Mouse (Mus musculus) heart, adult 18-20 months (tissue): ENCODE measurements around the gene Ceacam16. TPM values are rescaled to one million over a fixed set of nuclear protein-coding genes. Genes with fewer than 3 reads are reported as not detected.

Source experiments
- DNase-seq, 2 experiments: peaks; one replicate each; pipeline ENCODE4 v3.0.0; 2021 to 2022; ENCODE audit warnings: mixed read lengths in 1 of 2
- long read RNA-seq, 2 experiments: library from polyadenylated mRNA; stranded (forward); transcript quantifications; one replicate each; pipeline ENCODE4 v2.0.0; 2021
- total RNA-seq, 2 experiments: library from RNA; stranded (reverse); gene quantifications; 2 replicates each; pipeline ENCODE4 v1.2.3; 2021

Gene Ceacam16
- total RNA-seq, result not detected
- long read RNA-seq, experiment 1, result 0 reads
- long read RNA-seq, experiment 2, result 0 reads

DNA sequence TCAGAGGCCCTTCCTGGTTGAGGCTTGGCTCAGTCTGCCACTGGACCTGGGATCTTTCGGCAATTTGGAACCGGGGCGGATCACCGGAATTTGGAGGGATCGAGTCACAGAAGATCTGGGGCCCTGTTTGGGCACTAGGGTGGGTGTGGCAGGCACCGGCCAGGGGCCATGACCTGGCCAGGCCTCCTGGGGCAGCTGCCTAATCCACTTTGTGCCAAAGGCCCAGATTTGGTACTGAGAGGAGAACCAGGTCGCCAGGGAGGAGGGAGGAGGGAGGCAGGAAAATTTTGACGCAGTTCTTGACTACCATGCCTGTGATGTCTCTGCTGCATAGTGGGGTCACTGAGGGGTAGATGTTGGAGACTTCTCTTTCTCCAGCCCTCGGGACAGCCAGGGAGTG is at the start of gene Ceacam16:
Gene Ceacam16, minus strand, starts transcription at position 101 of the 400 bp plus-strand sequence.
- no peak for DNase-seq

GRCm38 (mm10) chr7:19910421-19911291 is 49.6 kb upstream of the Ceacam16 start:
- DNase-seq, result peak; percentile 80 to 92

DNA sequence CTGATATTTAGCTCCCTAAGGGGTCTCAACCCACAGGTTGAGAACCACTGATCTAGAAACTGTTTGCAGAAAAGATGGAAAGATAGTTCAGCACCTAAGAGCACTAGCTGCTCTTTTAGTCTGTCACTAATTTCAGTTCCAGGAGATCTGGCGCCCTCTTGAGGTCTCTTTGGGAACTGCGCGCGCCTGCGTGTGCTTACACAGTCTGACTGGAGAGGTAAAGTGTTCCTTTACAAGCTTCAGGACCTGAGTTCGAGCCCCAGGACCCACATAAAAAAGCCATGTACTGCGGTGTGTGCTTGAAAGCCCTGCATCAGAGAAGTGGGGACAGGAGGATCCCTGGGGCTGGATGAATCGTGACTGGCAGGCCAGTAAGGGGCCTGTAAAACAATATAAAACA is 28.8 kb upstream of the Ceacam16 start:
- DNase-seq, result peak; percentile 23 to 74

GRCm38 (mm10) chr7:19887849-19888248 is 26.8 kb upstream of the Ceacam16 start, which contains the start of gene Ceacam19:
Ceacam19 (minus strand) TSS chr7:19887965.
- DNase-seq, result no peak

- DNase-seq, result no peak
These were observed 19.7 kb upstream of the Ceacam16 start for GRCm38 (mm10) chr7:19880754-19881153.

DNA sequence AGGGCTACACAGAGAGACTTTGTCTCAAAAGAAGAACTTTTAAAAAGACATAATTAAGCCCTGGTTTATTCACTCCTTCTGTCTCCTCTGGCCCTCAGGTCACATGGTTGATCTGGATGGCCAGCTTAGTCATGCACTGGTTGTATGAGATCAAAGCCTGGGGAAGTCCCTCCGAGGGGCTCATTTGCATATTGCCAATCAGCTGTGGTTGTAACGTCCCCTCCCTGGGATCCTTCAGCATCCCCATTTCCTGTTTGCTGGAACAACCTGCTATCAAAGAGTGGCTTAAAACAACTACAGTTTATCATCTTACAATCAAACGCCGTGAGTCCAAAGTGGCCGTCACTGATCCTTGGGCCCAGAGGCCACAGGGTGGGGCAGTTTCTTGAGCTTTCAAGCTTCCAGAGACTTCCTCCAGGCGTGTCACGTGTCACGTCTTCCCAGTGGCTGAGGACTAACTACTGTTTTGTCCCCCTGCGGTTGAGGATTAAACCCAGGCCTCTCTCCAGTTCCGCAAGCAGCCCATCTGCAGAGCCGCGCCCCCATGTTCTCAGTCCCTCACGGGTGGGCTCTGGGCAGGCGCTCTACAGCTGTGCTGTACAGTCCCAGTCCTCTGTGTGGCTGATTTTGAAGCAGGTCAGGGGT is 15.8 kb upstream of the Ceacam16 start:
- DNase-seq, result peak in 1 of 2 experiments; percentile 29

GRCm38 (mm10) chr7:19875948-19876682 is 15.0 kb upstream of the Ceacam16 start:
- peak; percentile 48 to 75 for DNase-seq

- DNase-seq, result peak in 1 of 2 experiments; percentile 72
These were observed 11.0 kb upstream of the Ceacam16 start for GRCm38 (mm10) chr7:19871943-19872601.

DNA sequence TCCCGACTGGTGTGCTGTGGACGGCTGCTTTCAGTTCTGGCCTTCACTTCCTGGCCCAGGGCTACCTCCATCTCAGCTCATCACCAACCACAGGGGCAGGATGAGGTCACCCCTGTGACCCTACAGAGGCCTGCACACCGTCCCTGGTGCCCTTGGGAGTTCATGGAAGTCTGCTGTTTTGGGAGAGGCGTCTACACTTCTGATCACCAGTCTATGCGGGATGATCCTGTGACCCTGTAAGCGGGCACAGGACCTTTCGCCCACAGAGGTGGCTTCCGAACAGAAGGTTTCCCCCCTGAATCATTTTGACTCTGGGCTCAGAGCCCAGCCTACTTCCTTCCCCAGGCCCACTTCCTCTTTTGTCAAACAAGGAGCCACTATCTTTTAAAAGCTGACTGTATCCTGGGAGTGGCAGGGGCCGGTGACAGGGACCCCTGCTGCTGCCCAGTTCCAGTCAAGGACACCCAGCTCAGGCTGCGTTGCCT is 10.1 kb upstream of the Ceacam16 start:
- peak; percentile 53 to 74 for DNase-seq

DNA sequence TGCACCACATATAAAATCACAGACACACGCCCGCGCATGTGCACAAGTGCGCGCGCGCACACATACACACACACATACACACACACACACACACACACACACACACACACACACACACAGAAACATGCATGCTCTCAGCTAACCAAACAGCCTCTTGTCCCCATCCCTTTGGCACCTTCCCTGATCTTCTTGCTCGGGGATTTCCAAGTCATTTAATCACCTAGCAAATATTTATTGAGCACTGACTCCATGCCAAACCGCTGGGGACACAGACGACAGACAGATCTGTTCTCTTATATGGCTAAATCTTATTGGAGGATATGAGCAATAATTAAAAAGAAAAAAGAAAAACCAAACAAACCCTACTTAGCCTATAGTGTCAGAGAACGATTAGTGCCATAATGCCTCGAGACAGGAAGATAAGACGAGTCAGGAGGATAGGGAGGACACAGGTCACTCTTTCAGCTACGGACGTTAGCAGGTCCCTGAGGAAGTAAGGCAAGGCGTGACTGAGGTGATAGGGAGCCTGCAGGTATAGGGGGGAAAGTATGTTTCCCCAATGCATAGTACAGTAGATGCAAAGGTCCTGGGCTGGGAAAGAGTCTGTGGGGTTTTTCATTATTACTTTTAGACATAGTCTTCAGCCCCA is 6.8 kb upstream of the Ceacam16 start:
- no peak for DNase-seq

DNA sequence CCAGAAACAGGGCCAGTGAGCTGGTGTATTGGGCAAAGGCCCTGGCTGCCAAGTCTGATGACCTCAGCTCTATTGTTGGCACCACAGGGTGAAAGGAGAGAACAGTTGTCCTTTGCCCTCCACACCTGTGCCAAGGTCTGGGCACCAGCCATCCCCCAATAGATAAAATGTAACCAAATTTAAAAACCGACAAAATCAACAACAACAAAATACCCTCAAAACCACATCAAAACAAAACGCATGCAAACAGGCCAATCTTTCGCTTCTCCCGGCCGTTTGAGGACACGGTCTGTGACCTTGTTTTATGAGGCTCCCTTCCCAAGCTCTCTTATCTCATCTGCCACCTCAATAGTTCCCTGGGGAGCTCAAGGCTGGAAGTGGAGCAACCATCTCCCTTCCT is 5.4 kb upstream of the Ceacam16 start:
- DNase-seq, result peak; percentile 59 to 65

DNA sequence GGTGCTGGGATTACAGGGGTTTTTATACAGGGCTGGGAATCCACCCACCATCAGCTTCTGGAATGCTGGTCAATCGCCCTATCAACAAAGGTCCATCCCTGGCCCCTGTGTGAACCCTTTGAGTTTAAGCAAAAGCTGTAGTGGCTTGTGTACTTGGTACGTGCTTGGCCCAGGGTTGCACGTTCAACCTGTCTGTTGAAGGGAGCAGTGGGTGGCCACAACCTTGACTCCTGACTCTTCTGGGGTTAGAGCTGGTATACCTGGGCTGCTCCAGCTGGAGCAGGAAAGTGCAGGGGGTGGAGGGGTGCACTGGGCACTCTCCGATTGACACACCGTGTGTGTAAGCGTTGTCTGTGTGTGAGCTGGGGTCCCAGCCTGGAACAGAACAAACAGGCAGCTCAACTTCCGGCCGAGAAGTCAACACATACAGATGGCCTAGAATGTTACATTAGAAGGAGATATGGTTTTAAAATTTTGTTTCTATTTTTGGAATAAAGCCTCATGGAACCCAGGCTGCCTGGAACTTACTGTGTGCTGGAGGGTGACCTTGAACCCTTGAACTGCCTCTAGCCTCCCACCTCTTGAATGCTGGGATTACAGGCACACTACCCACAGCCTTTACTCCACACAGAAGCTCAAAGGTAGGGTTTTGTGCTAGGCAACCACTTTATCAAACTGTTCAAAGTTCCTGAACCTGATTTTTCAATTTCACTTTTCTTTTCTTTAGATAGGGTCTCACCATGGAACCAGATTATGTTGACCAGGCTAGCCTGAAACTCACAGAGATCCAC is 4.3 kb upstream of the Ceacam16 start:
- no peak for DNase-seq

- peak; percentile 68 for DNase-seq
These were observed 3.1 kb upstream of the Ceacam16 start for GRCm38 (mm10) chr7:19864241-19864640.

DNA sequence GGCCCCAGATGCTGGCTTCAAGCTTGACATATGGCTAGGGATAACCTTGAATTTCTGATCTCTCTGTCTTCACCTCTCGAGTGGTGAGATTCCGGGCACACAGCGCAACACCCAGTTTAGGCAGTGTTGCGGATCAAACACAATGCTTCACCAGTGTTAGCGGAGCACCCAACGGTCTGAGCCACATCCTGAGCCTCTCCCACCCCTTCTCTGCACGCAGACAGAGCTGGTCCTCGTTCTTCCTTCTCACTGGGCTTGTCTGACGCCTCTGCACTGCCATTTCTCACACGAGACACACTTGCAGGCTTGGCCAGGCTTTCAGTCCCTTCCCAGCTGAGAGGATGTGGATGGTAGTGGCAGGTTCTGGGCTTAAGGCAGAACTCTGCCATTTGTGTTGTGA is 1.4 kb downstream of the Ceacam16 start:
- no peak for DNase-seq

GRCm38 (mm10) chr7:19856283-19856682 is 4.8 kb downstream of the Ceacam16 start:
- no peak for DNase-seq

DNA sequence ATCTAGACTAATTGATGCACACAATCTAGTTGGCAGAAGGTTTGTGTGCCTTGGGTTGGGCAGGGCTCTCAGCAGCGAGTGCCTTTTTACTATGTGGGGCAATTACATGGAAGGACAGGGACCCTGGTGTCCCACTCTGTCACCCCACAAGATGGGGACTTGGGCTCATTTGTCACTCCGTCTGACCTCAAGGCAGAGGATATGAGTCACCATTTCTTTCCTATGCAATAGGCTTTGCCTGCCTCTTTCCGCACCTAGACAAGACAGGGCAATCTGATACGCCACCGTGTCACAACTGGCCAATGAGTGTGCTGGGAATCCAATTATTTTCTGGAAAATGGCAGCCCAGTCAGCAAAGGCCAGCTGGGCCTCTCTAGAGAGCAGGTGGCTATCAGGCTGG is 5.4 kb downstream of the Ceacam16 start:
- DNase-seq, result no peak

DNA sequence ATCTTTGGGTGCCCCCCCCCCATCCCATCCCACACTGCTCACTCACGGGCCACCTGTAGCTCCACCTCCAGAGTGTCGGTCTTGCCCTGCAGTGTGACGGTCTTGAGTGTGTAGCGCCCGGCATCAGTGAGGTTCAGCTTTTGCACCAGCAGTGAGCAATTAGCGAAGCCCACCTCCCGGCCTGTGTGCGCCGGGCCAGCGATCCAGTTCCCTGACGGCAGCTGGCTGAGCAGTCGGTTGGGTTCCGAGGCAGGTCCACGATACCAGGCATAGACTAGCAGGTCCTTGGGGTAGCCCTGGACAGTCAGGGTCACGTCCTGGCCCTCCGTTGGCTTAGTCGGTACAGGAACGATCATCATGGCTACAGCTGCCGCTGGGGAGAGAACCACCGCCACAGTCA is 7.6 kb downstream of the Ceacam16 start:
- no peak for DNase-seq

DNA sequence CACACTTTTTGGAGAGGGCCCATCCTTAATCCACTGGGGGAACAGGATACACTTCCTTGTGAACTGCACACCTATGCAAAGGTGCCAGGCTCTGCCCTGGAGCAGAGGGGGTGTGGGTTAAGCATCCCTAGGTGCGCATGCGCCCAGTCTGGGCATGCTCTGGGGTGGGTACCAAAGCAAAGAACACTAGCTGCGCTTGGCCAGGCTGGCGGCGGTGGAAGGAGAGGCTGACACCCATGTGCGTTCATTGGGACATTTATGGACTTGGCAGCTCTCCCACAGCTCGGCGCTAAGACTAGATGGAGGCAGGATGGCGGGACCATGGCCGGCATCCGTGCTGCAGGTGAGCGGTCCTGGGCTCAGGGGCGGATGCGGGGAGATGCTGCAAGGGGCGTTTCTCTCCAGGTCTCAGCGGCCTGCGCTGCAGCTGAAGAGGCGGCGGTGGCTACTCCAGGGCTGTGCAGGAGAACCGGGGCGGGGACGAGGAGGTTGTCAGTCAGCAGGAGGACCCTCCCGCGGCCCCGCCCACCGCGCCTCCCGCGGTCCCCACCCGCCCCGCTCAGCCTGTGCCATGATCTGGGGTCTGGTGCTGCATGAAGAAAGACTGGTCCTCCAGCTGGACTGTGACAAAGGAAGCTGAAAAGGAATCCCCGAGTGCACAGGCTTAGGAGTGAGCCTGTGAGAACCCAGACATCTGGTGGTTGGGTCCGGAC is 9.1 kb downstream of the Ceacam16 start, which contains the start of gene Gm19345:
Gene Gm19345, plus strand, starts transcription at position 146 of the 713 bp plus-strand sequence.
- no peak for DNase-seq

GRCm38 (mm10) chr7:19844521-19845171 is 16.5 kb downstream of the Ceacam16 start:
- DNase-seq, result no peak
